Mouse (Mus musculus): ENCODE results near the gene Meig1.

DNA sequence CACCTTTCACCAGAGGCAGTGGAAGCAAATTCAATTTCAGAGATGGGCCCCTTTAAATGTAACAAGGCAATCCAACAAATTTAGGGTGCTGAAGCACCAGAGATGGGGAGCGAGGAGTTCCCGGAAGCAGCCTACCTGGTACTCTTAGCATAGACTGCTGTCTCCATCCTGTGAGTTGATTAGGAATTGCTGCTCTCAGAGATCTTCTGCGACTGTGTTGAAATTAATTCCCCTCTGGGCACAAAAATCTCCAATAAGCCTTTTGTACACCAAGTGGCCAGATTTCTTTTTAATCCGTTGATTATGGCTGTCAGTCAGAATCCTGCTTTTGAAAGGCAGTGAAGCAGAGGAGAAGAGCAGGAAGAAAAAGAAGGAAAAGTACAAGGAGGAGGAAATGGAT is 57.3 kb downstream of the Meig1 start:
- TF ChIP-seq CTCF (IDR thresholded peaks at IDR 0.05; ENCODE audit: control insufficient read depth, insufficient read depth, insufficient read length) (no peak), USF1 (IDR thresholded peaks at IDR 0.05; ENCODE audit: low read depth) (no peak), FOSL1 (IDR thresholded peaks at IDR 0.05; ENCODE audit: insufficient read depth, low read length, poor library complexity, severe bottlenecking) (no peak)

Data from C2C12 (cell line).